Mouse (Mus musculus) liver (tissue): ENCODE data around the gene Gm10337.

Experiments used
- DNase-seq: peaks from one replicate; pipeline ENCODE4 v3.0.0-alpha.2; 2020; ENCODE audit warnings: mixed read lengths

Gene Gm10337

GRCm38 (mm10) chr15:102503447-102503846 lies at the start of gene Gm10337:
Gene Gm10337, plus strand, starts transcription at chr15:102503722.
- DNase-seq: no peak

GRCm38 (mm10) chr15:102455993-102456392 lies 47.5 kb upstream of the Gm10337 start:
- DNase-seq: peak; percentile 59

- peak; percentile 7 for DNase-seq
Measured at GRCm38 (mm10) chr15:102458050-102458736, 45.3 kb upstream of the Gm10337 start.

GRCm38 (mm10) chr15:102458904-102459317 lies 44.6 kb upstream of the Gm10337 start, which contains the start of gene Prr13:
Gene Prr13, plus strand, starts transcription at chr15:102459028.
- DNase-seq: peak; percentile 93

- peak; percentile 10 for DNase-seq
Measured at GRCm38 (mm10) chr15:102459381-102459780, 44.1 kb upstream of the Gm10337 start.

GRCm38 (mm10) chr15:102459847-102460246 lies 43.7 kb upstream of the Gm10337 start:
- DNase-seq: peak; percentile 78

- peak; percentile 6 for DNase-seq
Measured at GRCm38 (mm10) chr15:102460409-102460808, 43.1 kb upstream of the Gm10337 start.

GRCm38 (mm10) chr15:102460971-102461370 lies 42.6 kb upstream of the Gm10337 start:
- DNase-seq: peak; percentile 55

- no peak for DNase-seq
Measured at GRCm38 (mm10) chr15:102461430-102462075, 42.0 kb upstream of the Gm10337 start.

GRCm38 (mm10) chr15:102463666-102464065 lies 39.9 kb upstream of the Gm10337 start:
- no peak for DNase-seq

GRCm38 (mm10) chr15:102468675-102469370 lies 34.7 kb upstream of the Gm10337 start:
- DNase-seq: no peak

GRCm38 (mm10) chr15:102470183-102470604 lies 33.3 kb upstream of the Gm10337 start, which contains the start of gene Pcbp2:
Gene Pcbp2, plus strand, starts transcription at chr15:102470539.
- peak; percentile 97 for DNase-seq

GRCm38 (mm10) chr15:102470605-102471294 lies 32.8 kb upstream of the Gm10337 start:
- DNase-seq: peak; percentile 85

GRCm38 (mm10) chr15:102471295-102471645 lies 32.3 kb upstream of the Gm10337 start:
- DNase-seq: no peak

GRCm38 (mm10) chr15:102471727-102472126 lies 31.8 kb upstream of the Gm10337 start:
- DNase-seq: no peak

GRCm38 (mm10) chr15:102473246-102473645 lies 30.3 kb upstream of the Gm10337 start:
- no peak for DNase-seq

- DNase-seq: no peak
Measured at GRCm38 (mm10) chr15:102474520-102474919, 29.0 kb upstream of the Gm10337 start.

- no peak for DNase-seq
Measured at GRCm38 (mm10) chr15:102483136-102483535, 20.4 kb upstream of the Gm10337 start.

- DNase-seq: no peak
Measured at GRCm38 (mm10) chr15:102485853-102486252, 17.7 kb upstream of the Gm10337 start.

- DNase-seq: no peak
Measured at GRCm38 (mm10) chr15:102487664-102488063, 15.9 kb upstream of the Gm10337 start.

- no peak for DNase-seq
Measured at GRCm38 (mm10) chr15:102498322-102498721, 5.2 kb upstream of the Gm10337 start.

GRCm38 (mm10) chr15:102499370-102499769 lies 4.2 kb upstream of the Gm10337 start:
- DNase-seq: no peak

GRCm38 (mm10) chr15:102499851-102500250 lies 3.7 kb upstream of the Gm10337 start:
- DNase-seq: no peak
